Mouse (Mus musculus): ENCODE measurements around the gene Cib4. TPM values are rescaled to one million over a fixed set of nuclear protein-coding genes. Genes with fewer than 3 reads are reported as not detected.

The Cib4 gene
- polyA plus RNA-seq, 1 experiment from 2014 or later: not detected

- Histone ChIP-seq H3K4me3 (replicated peaks; ENCODE audit: low read length) (no peak overlapping the region), H3K9me3 (ENCODE audit: control insufficient read depth, low read length) (no peaks in the 10 kb centered on the region), H3K36me3 (ENCODE audit: control insufficient read depth, insufficient read depth) (no peaks in the 10 kb centered on the region), H3K27me3 (replicated peaks; ENCODE audit: control insufficient read depth, insufficient read depth, low read length) (no peaks in the 10 kb centered on the region), H3K9ac (replicated peaks; ENCODE audit: low read depth, low read length) (no peak overlapping the region), H3K4me1 (replicated peaks; ENCODE audit: control insufficient read depth, insufficient read depth, low read length) (peaks cover 11% of the 10 kb centered on the region; the same call in 1 of the 2 replicates), H3K4me2 (ENCODE audit: low read length) (no peak overlapping the region), H3K27ac (ENCODE audit: low read length) (no peak overlapping the region)
- 54% methylated on average over 7 of the region's 7 CpGs for WGBS
- no peak for ATAC-seq
Observed at GRCm38 (mm10) chr5:30516376-30516775, 29.3 kb downstream of the Cib4 start.

GRCm38 (mm10) chr5:30513111-30513510 lies 32.5 kb downstream of the Cib4 start:
- Histone ChIP-seq H3K27ac (ENCODE audit: low read length) (no peak overlapping the region), H3K9ac (replicated peaks; ENCODE audit: low read depth, low read length) (no peak overlapping the region), H3K9me3 (ENCODE audit: control insufficient read depth, low read length) (no peaks in the 10 kb centered on the region), H3K4me1 (replicated peaks; ENCODE audit: control insufficient read depth, insufficient read depth, low read length) (no peaks in the 10 kb centered on the region), H3K4me2 (ENCODE audit: low read length) (no peak overlapping the region), H3K27me3 (replicated peaks; ENCODE audit: control insufficient read depth, insufficient read depth, low read length) (no peaks in the 10 kb centered on the region), H3K4me3 (replicated peaks; ENCODE audit: low read length) (no peak overlapping the region), H3K36me3 (ENCODE audit: control insufficient read depth, insufficient read depth) (no peaks in the 10 kb centered on the region)
- 42% methylated on average over 8 of the region's 8 CpGs for WGBS
- ATAC-seq: no peak

- no peak for ATAC-seq
- H3K27ac ChIP-seq (ENCODE audit: low read length): no peak overlapping the region
- no peak overlapping the region for H3K4me3 ChIP-seq (replicated peaks; ENCODE audit: low read length)
- WGBS: 75% methylated on average over 7 of the region's 7 CpGs
- no peak overlapping the region for H3K4me2 ChIP-seq (ENCODE audit: low read length)
- H3K4me1 ChIP-seq (replicated peaks; ENCODE audit: control insufficient read depth, insufficient read depth, low read length): no peaks in the 10 kb centered on the region
- no peaks in the 10 kb centered on the region for H3K36me3 ChIP-seq (ENCODE audit: control insufficient read depth, insufficient read depth)
- H3K9me3 ChIP-seq (ENCODE audit: control insufficient read depth, low read length): no peaks in the 10 kb centered on the region
- H3K9ac ChIP-seq (replicated peaks; ENCODE audit: low read depth, low read length): no peak overlapping the region
- no peaks in the 10 kb centered on the region for H3K27me3 ChIP-seq (replicated peaks; ENCODE audit: control insufficient read depth, insufficient read depth, low read length)
Observed at GRCm38 (mm10) chr5:30497299-30497698, 48.3 kb downstream of the Cib4 start.

GRCm38 (mm10) chr5:30496821-30497220 lies 48.8 kb downstream of the Cib4 start:
- Histone ChIP-seq H3K27me3 (replicated peaks; ENCODE audit: control insufficient read depth, insufficient read depth, low read length) (no peaks in the 10 kb centered on the region), H3K36me3 (ENCODE audit: control insufficient read depth, insufficient read depth) (no peaks in the 10 kb centered on the region), H3K9me3 (ENCODE audit: control insufficient read depth, low read length) (no peaks in the 10 kb centered on the region), H3K27ac (ENCODE audit: low read length) (no peak overlapping the region), H3K9ac (replicated peaks; ENCODE audit: low read depth, low read length) (no peak overlapping the region), H3K4me2 (ENCODE audit: low read length) (no peak overlapping the region), H3K4me1 (replicated peaks; ENCODE audit: control insufficient read depth, insufficient read depth, low read length) (no peaks in the 10 kb centered on the region), H3K4me3 (replicated peaks; ENCODE audit: low read length) (no peak overlapping the region)
- WGBS: 93% methylated on average over 8 of the region's 8 CpGs
- ATAC-seq: no peak

GRCm38 (mm10) chr5:30495288-30495687 lies 50.3 kb downstream of the Cib4 start:
- H3K9me3 ChIP-seq (ENCODE audit: control insufficient read depth, low read length): no peaks in the 10 kb centered on the region
- no peak overlapping the region for H3K4me2 ChIP-seq (ENCODE audit: low read length)
- WGBS: 18% methylated on average over 2 of the region's 2 CpGs
- no peaks in the 10 kb centered on the region for H3K36me3 ChIP-seq (ENCODE audit: control insufficient read depth, insufficient read depth)
- no peak overlapping the region for H3K4me3 ChIP-seq (replicated peaks; ENCODE audit: low read length)
- no peaks in the 10 kb centered on the region for H3K27me3 ChIP-seq (replicated peaks; ENCODE audit: control insufficient read depth, insufficient read depth, low read length)
- no peak overlapping the region for H3K27ac ChIP-seq (ENCODE audit: low read length)
- no peaks in the 10 kb centered on the region for H3K4me1 ChIP-seq (replicated peaks; ENCODE audit: control insufficient read depth, insufficient read depth, low read length)
- ATAC-seq: no peak
- no peak overlapping the region for H3K9ac ChIP-seq (replicated peaks; ENCODE audit: low read depth, low read length)

DNA sequence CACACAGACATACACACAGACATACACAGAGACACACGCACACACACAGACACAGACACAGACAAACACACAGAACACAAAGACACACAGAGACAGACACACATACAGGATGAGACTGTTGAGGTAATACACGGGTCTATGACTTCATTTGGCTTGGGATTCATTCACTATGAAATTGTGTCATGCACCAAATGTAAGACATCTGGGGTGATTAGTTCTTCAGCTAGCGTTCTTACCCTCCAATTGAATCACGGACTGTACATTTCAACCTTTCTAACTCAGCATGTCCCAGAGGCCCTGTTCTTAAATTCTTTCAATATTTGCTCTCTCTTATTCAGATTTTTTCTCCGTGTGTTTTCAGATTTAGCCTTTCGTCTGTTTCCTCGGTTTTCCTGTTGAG lies 51.0 kb downstream of the Cib4 start:
- H3K36me3 ChIP-seq (ENCODE audit: control insufficient read depth, insufficient read depth): no peaks in the 10 kb centered on the region
- H3K27ac ChIP-seq (ENCODE audit: low read length): no peak overlapping the region
- no peak overlapping the region for H3K9ac ChIP-seq (replicated peaks; ENCODE audit: low read depth, low read length)
- no peak for ATAC-seq
- no peaks in the 10 kb centered on the region for H3K9me3 ChIP-seq (ENCODE audit: control insufficient read depth, low read length)
- H3K4me1 ChIP-seq (replicated peaks; ENCODE audit: control insufficient read depth, insufficient read depth, low read length): no peaks in the 10 kb centered on the region
- H3K4me2 ChIP-seq (ENCODE audit: low read length): no peak overlapping the region
- no peak overlapping the region for H3K4me3 ChIP-seq (replicated peaks; ENCODE audit: low read length)
- no peaks in the 10 kb centered on the region for H3K27me3 ChIP-seq (replicated peaks; ENCODE audit: control insufficient read depth, insufficient read depth, low read length)
- 84% methylated on average over 7 of the region's 7 CpGs for WGBS

DNA sequence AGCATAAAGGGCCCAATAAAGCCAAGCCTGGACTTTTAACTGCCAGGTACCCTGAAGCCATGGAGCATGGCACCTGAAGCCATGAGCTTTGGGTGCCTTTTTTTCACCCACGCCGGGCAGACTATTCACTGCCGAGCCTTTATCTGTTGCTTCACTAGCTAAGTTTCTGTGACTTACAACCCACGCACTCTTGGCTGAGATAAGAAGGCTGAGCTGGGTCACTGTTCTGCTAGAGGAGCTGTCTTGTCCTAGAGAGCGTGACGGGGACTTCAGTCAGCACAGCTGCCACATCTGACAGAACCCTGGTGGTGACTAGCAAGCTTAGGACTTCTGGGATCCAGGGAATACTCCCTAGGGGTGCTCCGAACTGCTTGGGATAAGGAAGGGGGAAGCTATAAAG lies 51.9 kb downstream of the Cib4 start:
- no peaks in the 10 kb centered on the region for H3K4me1 ChIP-seq (replicated peaks; ENCODE audit: control insufficient read depth, insufficient read depth, low read length)
- no peak overlapping the region for H3K4me3 ChIP-seq (replicated peaks; ENCODE audit: low read length)
- WGBS: 82% methylated on average over 7 of the region's 7 CpGs
- no peaks in the 10 kb centered on the region for H3K36me3 ChIP-seq (ENCODE audit: control insufficient read depth, insufficient read depth)
- no peak overlapping the region for H3K9ac ChIP-seq (replicated peaks; ENCODE audit: low read depth, low read length)
- H3K4me2 ChIP-seq (ENCODE audit: low read length): no peak overlapping the region
- H3K27me3 ChIP-seq (replicated peaks; ENCODE audit: control insufficient read depth, insufficient read depth, low read length): no peaks in the 10 kb centered on the region
- H3K9me3 ChIP-seq (ENCODE audit: control insufficient read depth, low read length): no peaks in the 10 kb centered on the region
- ATAC-seq: no peak
- no peak overlapping the region for H3K27ac ChIP-seq (ENCODE audit: low read length)

DNA sequence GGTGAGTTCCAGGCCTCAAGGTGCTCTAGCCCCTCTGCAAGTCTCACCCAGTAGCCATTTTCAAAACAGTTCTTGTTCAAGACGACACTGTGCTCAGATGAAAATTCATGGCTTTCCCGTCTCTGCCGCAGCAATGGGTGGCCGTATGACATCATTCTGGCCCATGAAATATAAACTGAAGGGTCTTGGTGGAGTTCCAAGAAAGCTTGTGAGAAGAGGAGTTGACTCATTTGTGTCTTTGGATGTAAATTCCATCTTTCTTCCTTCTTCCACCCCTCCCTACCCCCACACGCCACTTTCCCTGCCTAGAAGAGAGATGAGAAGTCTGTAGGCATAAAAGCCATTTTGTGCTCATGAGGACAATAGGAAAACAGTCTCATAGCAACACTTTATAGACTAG lies 54.8 kb downstream of the Cib4 start:
- Histone ChIP-seq H3K4me1 (replicated peaks; ENCODE audit: control insufficient read depth, insufficient read depth, low read length) (no peaks in the 10 kb centered on the region), H3K4me3 (replicated peaks; ENCODE audit: low read length) (no peak overlapping the region), H3K4me2 (ENCODE audit: low read length) (no peak overlapping the region), H3K9me3 (ENCODE audit: control insufficient read depth, low read length) (no peaks in the 10 kb centered on the region), H3K27me3 (replicated peaks; ENCODE audit: control insufficient read depth, insufficient read depth, low read length) (no peaks in the 10 kb centered on the region), H3K9ac (replicated peaks; ENCODE audit: low read depth, low read length) (no peak overlapping the region), H3K27ac (ENCODE audit: low read length) (no peak overlapping the region), H3K36me3 (ENCODE audit: control insufficient read depth, insufficient read depth) (no peaks in the 10 kb centered on the region)
- no peak for ATAC-seq
- 70% methylated on average over 5 of the region's 5 CpGs for WGBS

GRCm38 (mm10) chr5:30490215-30490614 lies 55.4 kb downstream of the Cib4 start:
- Histone ChIP-seq H3K4me2 (ENCODE audit: low read length) (no peak overlapping the region), H3K27me3 (replicated peaks; ENCODE audit: control insufficient read depth, insufficient read depth, low read length) (no peaks in the 10 kb centered on the region), H3K4me3 (replicated peaks; ENCODE audit: low read length) (no peak overlapping the region), H3K9ac (replicated peaks; ENCODE audit: low read depth, low read length) (no peak overlapping the region), H3K4me1 (replicated peaks; ENCODE audit: control insufficient read depth, insufficient read depth, low read length) (no peaks in the 10 kb centered on the region), H3K9me3 (ENCODE audit: control insufficient read depth, low read length) (no peaks in the 10 kb centered on the region), H3K27ac (ENCODE audit: low read length) (no peak overlapping the region), H3K36me3 (ENCODE audit: control insufficient read depth, insufficient read depth) (no peaks in the 10 kb centered on the region)
- ATAC-seq: no peak

- no peak for ATAC-seq
- WGBS: 90% methylated on average over 6 of the region's 6 CpGs
- no peak overlapping the region for H3K4me3 ChIP-seq (replicated peaks; ENCODE audit: low read length)
- no peaks in the 10 kb centered on the region for H3K27me3 ChIP-seq (replicated peaks; ENCODE audit: control insufficient read depth, insufficient read depth, low read length)
- no peaks in the 10 kb centered on the region for H3K9me3 ChIP-seq (ENCODE audit: control insufficient read depth, low read length)
- no peak overlapping the region for H3K4me2 ChIP-seq (ENCODE audit: low read length)
- no peaks in the 10 kb centered on the region for H3K4me1 ChIP-seq (replicated peaks; ENCODE audit: control insufficient read depth, insufficient read depth, low read length)
- no peaks in the 10 kb centered on the region for H3K36me3 ChIP-seq (ENCODE audit: control insufficient read depth, insufficient read depth)
- no peak overlapping the region for H3K27ac ChIP-seq (ENCODE audit: low read length)
- H3K9ac ChIP-seq (replicated peaks; ENCODE audit: low read depth, low read length): no peak overlapping the region
Observed at GRCm38 (mm10) chr5:30485136-30485535, 60.5 kb downstream of the Cib4 start.

All from forebrain, embryonic 16.5 days (tissue).